8 mouse cellular contexts compared by ENCODE assay signal in the genomic region with DNA sequence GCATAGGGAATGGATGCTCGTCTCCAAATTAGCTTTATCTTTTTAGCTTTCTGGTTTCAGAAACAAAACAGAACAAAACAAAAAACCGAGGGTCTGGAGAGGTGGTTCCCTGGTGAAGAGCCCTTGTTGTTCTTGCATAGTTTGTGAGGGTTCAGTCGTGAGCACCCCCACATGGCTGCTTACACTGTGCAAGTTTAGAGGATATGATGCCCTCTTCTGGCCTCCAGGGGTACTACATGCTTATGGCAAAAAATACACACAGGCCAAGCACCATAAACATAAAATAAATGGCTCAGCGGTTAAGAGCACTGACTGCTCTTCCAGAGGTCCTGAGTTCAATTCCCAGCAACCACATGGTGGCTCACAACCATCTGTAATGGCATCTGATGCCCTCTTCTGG.
DNase-seq lines count a peak whose midpoint lies in the region; ATAC-seq and TF ChIP-seq lines count a peak whose summit lies in the region.

No protein-coding gene starts in this region.

- WGBS in cerebellum, adult 2 months = 18% methylated on average over 4 of the region's 4 CpGs
- 20% methylated on average over 4 of the region's 4 CpGs for WGBS in forebrain, postnatal 0 days
- 17% methylated on average over 4 of the region's 4 CpGs for WGBS in hindbrain, postnatal 0 days
- WGBS in midbrain, embryonic 10.5 days = 19% methylated on average over 4 of the region's 4 CpGs
- WGBS in small intestine, adult 2 months = 28% methylated on average over 4 of the region's 4 CpGs

- H3K27me3 ChIP-seq in cerebellum, adult 2 months (ENCODE audit: control insufficient read depth, insufficient read depth, low read length) = no peaks in the 10 kb centered on the region
- H3K27me3 ChIP-seq in forebrain, postnatal 0 days (ENCODE audit: insufficient read depth, low read length) = no peaks in the 10 kb centered on the region
- no peaks in the 10 kb centered on the region for H3K27me3 ChIP-seq in hindbrain, postnatal 0 days (ENCODE audit: insufficient read depth, low read length)
- no peaks in the 10 kb centered on the region for H3K27me3 ChIP-seq in midbrain, embryonic 10.5 days (ENCODE audit: low read depth, poor library complexity, severe bottlenecking)
- no peaks in the 10 kb centered on the region for H3K27me3 ChIP-seq in small intestine, adult 2 months (ENCODE audit: control insufficient read depth, insufficient read depth, low read length)

- H3K4me2 ChIP-seq in forebrain, postnatal 0 days (ENCODE audit: low read depth) = no peak overlapping the region
- no peak overlapping the region for H3K4me2 ChIP-seq in hindbrain, postnatal 0 days (ENCODE audit: low read depth, low read length)

- H3K9me3 ChIP-seq in forebrain, postnatal 0 days (ENCODE audit: low read length) = no peaks in the 10 kb centered on the region
- H3K9me3 ChIP-seq in hindbrain, postnatal 0 days (ENCODE audit: low read length) = no peaks in the 10 kb centered on the region
- no peaks in the 10 kb centered on the region for H3K9me3 ChIP-seq in midbrain, embryonic 10.5 days (replicated peaks)

- no peaks in the 10 kb centered on the region for H3K4me1 ChIP-seq in cerebellum, adult 2 months (ENCODE audit: control insufficient read depth, insufficient read depth, low read length)
- no peaks in the 10 kb centered on the region for H3K4me1 ChIP-seq in forebrain, postnatal 0 days (ENCODE audit: insufficient read depth)
- H3K4me1 ChIP-seq in hindbrain, postnatal 0 days (ENCODE audit: insufficient read depth, low read length) = no peaks in the 10 kb centered on the region
- H3K4me1 ChIP-seq in midbrain, embryonic 10.5 days = no peaks in the 10 kb centered on the region
- 0 out of 2 replicates have a peak, but pooled peaks cover under 1% of the 10 kb centered on the region for H3K4me1 ChIP-seq in small intestine, adult 2 months (ENCODE audit: control insufficient read depth, insufficient read depth, insufficient read length, low read length)

- H3K9ac ChIP-seq in forebrain, postnatal 0 days = no peak overlapping the region
- H3K9ac ChIP-seq in hindbrain, postnatal 0 days (replicated peaks; ENCODE audit: low read length) = no peak overlapping the region

- H3K27ac ChIP-seq in cerebellum, adult 2 months (ENCODE audit: insufficient read depth, low read length) = no peak overlapping the region
- H3K27ac ChIP-seq in forebrain, postnatal 0 days (ENCODE audit: low read depth, low read length) = no peak overlapping the region
- H3K27ac ChIP-seq in hindbrain, postnatal 0 days = no peak overlapping the region
- H3K27ac ChIP-seq in midbrain, embryonic 10.5 days (replicated peaks) = no peak overlapping the region
- no peak overlapping the region for H3K27ac ChIP-seq in small intestine, adult 2 months (ENCODE audit: insufficient read depth, low read depth, low read length)

- peak; percentile 78 for ATAC-seq in forebrain, postnatal 0 days
- peak; percentile 76 for ATAC-seq in hindbrain, postnatal 0 days

- no peaks in the 10 kb centered on the region for H3K36me3 ChIP-seq in forebrain, postnatal 0 days (ENCODE audit: insufficient read depth)
- no peaks in the 10 kb centered on the region for H3K36me3 ChIP-seq in hindbrain, postnatal 0 days (ENCODE audit: insufficient read depth, low read length)
- H3K36me3 ChIP-seq in midbrain, embryonic 10.5 days = no peaks in the 10 kb centered on the region
- H3K36me3 ChIP-seq in small intestine, adult 2 months (ENCODE audit: control insufficient read depth, insufficient read depth, low read length) = no peaks in the 10 kb centered on the region

- no peak overlapping the region for H3K4me3 ChIP-seq in cerebellum, adult 2 months (replicated peaks; ENCODE audit: insufficient read depth, low read depth, low read length)
- no peak overlapping the region for H3K4me3 ChIP-seq in forebrain, postnatal 0 days (ENCODE audit: low read depth, low read length)
- H3K4me3 ChIP-seq in hindbrain, postnatal 0 days (ENCODE audit: low read length) = no peak overlapping the region
- H3K4me3 ChIP-seq in midbrain, embryonic 10.5 days = no peak overlapping the region
- H3K4me3 ChIP-seq in small intestine, adult 2 months (ENCODE audit: low read depth, low read length) = no peak overlapping the region

- TF ChIP-seq CTCF in cerebellum, adult 2 months (IDR thresholded peaks at IDR 0.05; ENCODE audit: borderline replicate concordance, insufficient read depth, low read depth, low read length) = peak; percentile 53
- peak; percentile 83 for TF ChIP-seq CTCF in forebrain, postnatal 0 days (IDR thresholded peaks at IDR 0.05; ENCODE audit: low read depth)
- peak; percentile 86 for TF ChIP-seq CTCF in hindbrain, postnatal 0 days (IDR thresholded peaks at IDR 0.05; ENCODE audit: low read depth)
- TF ChIP-seq CTCF in small intestine, adult 2 months (IDR thresholded peaks at IDR 0.05; ENCODE audit: extremely low read depth, insufficient read length, insufficient replicate concordance, low read depth, low read length) = peak; percentile 72; the same call in 1 of the 2 replicates

- TF ChIP-seq POLR2A in cerebellum, adult 2 months (IDR thresholded peaks at IDR 0.05; ENCODE audit: borderline replicate concordance, insufficient read depth, low read length) = no peak
- no peak for TF ChIP-seq POLR2A in small intestine, adult 2 months (IDR thresholded peaks at IDR 0.05; ENCODE audit: low read depth, low read length)

- peak; percentile 15 to 22 for DNase-seq in cerebellum, adult 2 months
- DNase-seq in cerebellum, adult 9-11 months = no peak
- DNase-seq in c-Kit-negative CD71-positive TER-119-positive erythroid progenitor cells, embryonic 14.5 days (ENCODE audit: low read depth, low spot score) = peak; percentile 5
- peak; percentile 80 for DNase-seq in forebrain, postnatal 0 days
- peak; percentile 83 for DNase-seq in hindbrain, postnatal 0 days (ENCODE audit: low spot score)
- DNase-seq in left cerebral cortex, adult 8-10 months (ENCODE audit: low spot score in 2 of 2) = peak; percentile 31 to 32
- DNase-seq in midbrain, embryonic 10.5 days (ENCODE audit: low spot score) = peak; percentile 69
